Mouse (Mus musculus) G1E (cell line): ENCODE results near the gene Lalba. TPM values are rescaled to one million over a fixed set of nuclear protein-coding genes. Genes with fewer than 3 reads are reported as not detected.

ENCODE experiments used
- ATAC-seq: 2 replicates; pipeline ENCODE4 v1.8.0; 2016; ENCODE audit warnings: mild to moderate bottlenecking; ENCODE audit not compliant: insufficient number of reproducible peaks, poor library complexity, low FRiP score, severe bottlenecking; ENCODE audit errors: extremely low read depth
- DNase-seq: peaks from one replicate; pipeline ENCODE4 v3.0.0; 2012; ENCODE audit warnings: low spot score
- H3K27me3 ChIP-seq: 2 replicates; pipeline ENCODE4 v1.6.1; 2012; ENCODE audit warnings: mild to moderate bottlenecking, low read length, inconsistent platforms; ENCODE audit not compliant: insufficient read depth
- H3K36me3 ChIP-seq: replicated peaks from 2 replicates; pipeline ENCODE3; 2012; ENCODE audit warnings: mild to moderate bottlenecking, inconsistent platforms
- H3K4me1 ChIP-seq: 2 replicates; pipeline ENCODE4 v1.6.1; 2012; ENCODE audit warnings: low read depth, low read length, inconsistent platforms, mixed read lengths; ENCODE audit not compliant: insufficient read depth
- H3K4me3 ChIP-seq: 2 replicates; pipeline ENCODE4 v1.5.1; 2012; ENCODE audit warnings: low read depth, mild to moderate bottlenecking, inconsistent platforms, low read length, moderate library complexity, mixed read lengths
- H3K9me3 ChIP-seq: replicated peaks from 2 replicates; pipeline ENCODE4 v1.6.1; 2012; ENCODE audit warnings: inconsistent platforms
- CTCF ChIP-seq: IDR thresholded peaks from 2 replicates; pipeline ENCODE4 v1.5.1; 2012; ENCODE audit warnings: low read depth, low read length, inconsistent platforms, mixed read lengths
- GATA1 ChIP-seq: IDR thresholded peaks from 2 replicates; pipeline ENCODE4 v1.6.1; 2012; ENCODE audit warnings: borderline replicate concordance, low read length, inconsistent platforms, mixed read lengths
- GATA2 ChIP-seq: IDR thresholded peaks from 2 replicates; pipeline ENCODE4 v1.6.1; 2012; ENCODE audit warnings: low read depth, low read length, inconsistent platforms, borderline replicate concordance
- POLR2AphosphoS5 ChIP-seq: IDR thresholded peaks from 2 replicates; pipeline ENCODE4 v1.6.1; 2012; ENCODE audit warnings: low read depth, low read length, inconsistent platforms; ENCODE audit not compliant: insufficient replicate concordance
- TAL1 ChIP-seq: conservative IDR thresholded peaks from 2 replicates; pipeline ENCODE4 v1.6.1; 2012; ENCODE audit warnings: low read depth, low read length, inconsistent platforms, mixed read lengths
- polyA plus RNA-seq: library from polyadenylated mRNA; stranded (reverse); fragments of >175 nt; gene quantifications from 2 replicates; pipeline ENCODE4 v1.2.3, GENCODE M21; 2012
- total RNA-seq, 2 experiments: library from RNA; stranded (forward) in 1 of 2; stranded (reverse) in 1 of 2; fragments of 200-1000 nt in 1 of 2; fragments of >200 nt in 1 of 2; fragmentation: Nextera tagmentation in 1 of 2; gene quantifications; 2 replicates each; pipeline ENCODE4 v1.2.3; 2014 to 2017

Lalba gene
- total and polyA plus RNA-seq, 3 experiments: not detected

GRCm38 (mm10) chr15:98479568-98480102, 2.9 kb downstream of the Lalba start:
- no peak for TF ChIP-seq POLR2AphosphoS5
- no peak for TF ChIP-seq GATA1
- TF ChIP-seq TAL1: no peak
- TF ChIP-seq GATA2: no peak
- no peak for TF ChIP-seq CTCF
- Histone ChIP-seq H3K4me1 (no peaks in the 10 kb centered on the region; the same call in 1 of the 2 replicates), H3K27me3 (peaks cover 17% of the 10 kb centered on the region; the same call in 1 of the 2 replicates), H3K9me3 (no peaks in the 10 kb centered on the region), H3K36me3 (no peaks in the 10 kb centered on the region), H3K4me3 (no peak overlapping the region)
- no peak for ATAC-seq
- DNase-seq: no peak

- Histone ChIP-seq H3K27me3 (peaks cover 9% of the 10 kb centered on the region), H3K4me1 (no peaks in the 10 kb centered on the region), H3K9me3 (no peaks in the 10 kb centered on the region), H3K36me3 (no peaks in the 10 kb centered on the region), H3K4me3 (no peak overlapping the region)
- ATAC-seq: no peak
- no peak for DNase-seq
- no peak for TF ChIP-seq GATA1
- TF ChIP-seq CTCF: no peak
- TF ChIP-seq GATA2: no peak
- TF ChIP-seq TAL1: no peak
- no peak for TF ChIP-seq POLR2AphosphoS5
Observed at GRCm38 (mm10) chr15:98476281-98476680, 6.2 kb downstream of the Lalba start.

GRCm38 (mm10) chr15:98475382-98475781, 7.1 kb downstream of the Lalba start:
- no peak for ATAC-seq
- no peaks in the 10 kb centered on the region for H3K36me3 ChIP-seq
- H3K4me3 ChIP-seq: no peak overlapping the region
- TF ChIP-seq CTCF (peak; percentile 75), GATA1 (no peak), GATA2 (no peak), POLR2AphosphoS5 (no peak), TAL1 (no peak)
- H3K4me1 ChIP-seq: no peaks in the 10 kb centered on the region
- H3K9me3 ChIP-seq: no peaks in the 10 kb centered on the region
- peaks cover 11% of the 10 kb centered on the region for H3K27me3 ChIP-seq
- peak; percentile 18 for DNase-seq

GRCm38 (mm10) chr15:98474958-98475357, 7.6 kb downstream of the Lalba start:
- no peak for DNase-seq
- no peak overlapping the region for H3K4me3 ChIP-seq
- TF ChIP-seq GATA1: no peak
- TF ChIP-seq TAL1: no peak
- no peak for TF ChIP-seq CTCF
- no peak for TF ChIP-seq POLR2AphosphoS5
- no peak for TF ChIP-seq GATA2

GRCm38 (mm10) chr15:98471539-98471938, 11.0 kb downstream of the Lalba start:
- H3K4me1 ChIP-seq: no peaks in the 10 kb centered on the region
- H3K9me3 ChIP-seq: no peaks in the 10 kb centered on the region
- H3K4me3 ChIP-seq: no peak overlapping the region
- DNase-seq: no peak
- H3K36me3 ChIP-seq: no peaks in the 10 kb centered on the region
- ATAC-seq: no peak
- no peak for TF ChIP-seq CTCF
- TF ChIP-seq GATA1: no peak
- TF ChIP-seq GATA2: no peak
- no peak for TF ChIP-seq POLR2AphosphoS5
- TF ChIP-seq TAL1: no peak
- H3K27me3 ChIP-seq: peaks cover 10% of the 10 kb centered on the region

More at GRCm38 (mm10) chr15:98474958-98475357, 7.6 kb downstream of the Lalba start:
- Histone ChIP-seq H3K4me1 (no peaks in the 10 kb centered on the region), H3K9me3 (no peaks in the 10 kb centered on the region), H3K27me3 (peaks cover 11% of the 10 kb centered on the region), H3K36me3 (no peaks in the 10 kb centered on the region)
- no peak for ATAC-seq

GRCm38 (mm10) chr15:98469596-98469995, 12.9 kb downstream of the Lalba start, which contains the start of gene OR5BS1P:
Gene OR5BS1P, plus strand, starts transcription at chr15:98469896.
- TF ChIP-seq GATA2 (no peak), GATA1 (no peak), POLR2AphosphoS5 (no peak), TAL1 (no peak), CTCF (no peak)
- Histone ChIP-seq H3K27me3 (peaks cover 14% of the 10 kb centered on the region), H3K36me3 (no peaks in the 10 kb centered on the region), H3K9me3 (no peaks in the 10 kb centered on the region), H3K4me1 (no peaks in the 10 kb centered on the region), H3K4me3 (no peak within 1 kb of the TSS)
- DNase-seq: no peak
- ATAC-seq: no peak
